In the genomic region with DNA sequence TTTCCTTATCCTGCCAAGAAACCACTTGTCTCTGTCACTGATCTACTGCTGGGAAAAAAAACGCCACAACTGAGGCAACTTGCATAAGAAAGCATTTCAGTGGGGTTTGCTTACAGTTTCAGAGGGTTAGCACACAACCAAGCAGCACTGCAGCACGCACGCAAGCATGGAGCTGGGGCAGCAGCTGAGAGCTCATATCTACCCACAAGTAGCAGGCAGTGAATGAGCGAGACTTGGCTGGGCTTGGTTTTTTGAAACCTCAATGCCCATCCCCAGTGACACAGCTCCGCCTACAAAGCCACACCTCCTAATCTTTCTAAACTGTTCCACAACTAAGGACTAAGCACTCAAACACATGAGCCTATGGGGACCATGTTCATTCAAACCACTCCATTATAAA, we compare ENCODE assay signal across 25 mouse cellular contexts. TPM values are rescaled to one million over a fixed set of nuclear protein-coding genes. Genes with fewer than 3 reads are reported as not detected.
A peak's percentile ranks its signal among the peaks of the same experiment; 100 is the strongest.
DNase-seq lines count a peak whose midpoint lies in the region; ATAC-seq and TF ChIP-seq lines count a peak whose summit lies in the region.
"Had no signal": no experiment of that assay in that cellular context is flagged by ENCODE, and none has a peak within 500 bp of the region (broad histone marks: within the 10 kb centered on the region; RNA-seq: fewer than 3 reads in every experiment).

No protein-coding gene starts in this region.

- H3K27ac ChIP-seq in liver, embryonic 11.5 days (ENCODE audit: low read depth, low read length) = no peak overlapping the region
- H3K27ac ChIP-seq: gastrocnemius, adult 2 months; hindbrain, embryonic 10.5 days; hindbrain, embryonic 13.5 days had no signal

- H3K79me2 ChIP-seq in myocyte (ENCODE audit: control insufficient read depth, insufficient read depth) = peaks cover 17% of the 10 kb centered on the region

- no peak overlapping the region for H3K9ac ChIP-seq in liver, embryonic 11.5 days (ENCODE audit: low read depth, low read length)
- H3K9ac ChIP-seq: forebrain, postnatal 0 days; hindbrain, embryonic 13.5 days had no signal

- DNase-seq in 3T3-L1 (ENCODE audit: low read depth, low spot score) = peak; percentile 17
- DNase-seq in 416B (ENCODE audit: low read depth) = peak; percentile 15
- DNase-seq in liver, embryonic 11.5 days (ENCODE audit: low spot score) = no peak
- no peak for DNase-seq in lung, postnatal 14 days
- DNase-seq: adrenal gland, postnatal 10 days; adrenal gland, postnatal 36 days; B cell, adult 2 months; cerebellum, adult 18-20 months; cerebellum, adult 9-10 months; cerebellum, postnatal 14 days; forebrain, postnatal 0 days; gastrocnemius, adult 2 months; gastrocnemius, postnatal 14 days; heart, adult 18-20 months; heart, postnatal 36 days had no signal

- 0 out of 2 replicates have a peak, but pooled peaks have one; percentile 42 for ATAC-seq in erythroid progenitor cell, adult 5-6 weeks (replicated peaks; ENCODE audit: low FRiP score, poor library complexity, severe bottlenecking)
- no peak for ATAC-seq in liver, embryonic 11.5 days (replicated peaks; ENCODE audit: low FRiP score)
- ATAC-seq: activated CD4-positive, CD25-positive, alpha-beta regulatory T cell, adult 4 months; forebrain, embryonic 14.5 days; forebrain, postnatal 0 days; hindbrain, embryonic 16.5 days; intestine, embryonic 16.5 days had no signal

- H3K4me3 ChIP-seq in myocyte = no peak overlapping the region
- H3K4me3 ChIP-seq in liver, embryonic 11.5 days (ENCODE audit: low read depth, low read length) = no peak overlapping the region
- H3K4me3 ChIP-seq: gastrocnemius, adult 2 months; hindbrain, embryonic 10.5 days; hindbrain, embryonic 13.5 days had no signal

- no peaks in the 10 kb centered on the region for H3K9me3 ChIP-seq in liver, embryonic 11.5 days (ENCODE audit: control insufficient read depth, low read length)
- H3K9me3 ChIP-seq: G1E; hindbrain, embryonic 10.5 days; hindbrain, embryonic 13.5 days had no signal

- H3K4me2 ChIP-seq in myocyte (ENCODE audit: low read depth) = peak overlapping the region; percentile 59
- no peak overlapping the region for H3K4me2 ChIP-seq in liver, embryonic 11.5 days
- H3K4me2 ChIP-seq: hindbrain, embryonic 13.5 days had no signal

- no peaks in the 10 kb centered on the region for H3K27me3 ChIP-seq in myocyte (ENCODE audit: control insufficient read depth, insufficient read depth, insufficient read length)
- no peaks in the 10 kb centered on the region for H3K27me3 ChIP-seq in liver, embryonic 11.5 days (replicated peaks; ENCODE audit: control insufficient read depth, insufficient read depth, low read length)
- H3K27me3 ChIP-seq: CH12.LX; hindbrain, embryonic 13.5 days had no signal

- H3K4me1 ChIP-seq in liver, embryonic 11.5 days (replicated peaks; ENCODE audit: control insufficient read depth, insufficient read depth, low read length) = no peaks in the 10 kb centered on the region
- H3K4me1 ChIP-seq: hindbrain, embryonic 10.5 days; hindbrain, embryonic 13.5 days had no signal

- H3ac ChIP-seq in myocyte (ENCODE audit: control insufficient read depth, insufficient read length) = no peak overlapping the region

- peak; percentile 28 for TF ChIP-seq POLR2A in myocyte (IDR thresholded peaks at IDR 0.05; ENCODE audit: insufficient read length, low read depth)

- WGBS in liver, embryonic 11.5 days = 76% methylated on average over 5 of the region's 5 CpGs

- H3K36me3 ChIP-seq in myocyte (ENCODE audit: control insufficient read depth, insufficient read depth) = peaks cover 16% of the 10 kb centered on the region
- peaks cover 17% of the 10 kb centered on the region for H3K36me3 ChIP-seq in liver, embryonic 11.5 days (ENCODE audit: control insufficient read depth, insufficient read depth, low read length)

TF ChIP-seq in myocyte, 11 proteins besides CTCF, POLR2A, EP300 and RAD21:
- TF ChIP-seq POLR2AphosphoS2 (IDR thresholded peaks at IDR 0.05; ENCODE audit: insufficient read length, low read depth) (no peak), MYOG (IDR thresholded peaks at IDR 0.05; ENCODE audit: control insufficient read depth in 1 of 3, insufficient read depth in 1 of 3, insufficient read length in 2 of 3, low read depth in 2 of 3) (peak in 2 of 3 experiments; percentile 42 to 85), CEBPB (IDR thresholded peaks at IDR 0.05; ENCODE audit: insufficient read depth, poor library complexity, severe bottlenecking) (no peak), MYOD1 (IDR thresholded peaks at IDR 0.05; ENCODE audit: control insufficient read depth in 1 of 3, insufficient read length in 2 of 3, low read depth in 2 of 3) (peak in 2 of 3 experiments; percentile 58 to 64), TCF12 (IDR thresholded peaks at IDR 0.05; ENCODE audit: insufficient read depth, poor library complexity, severe bottlenecking) (no peak)

RNA-seq across cellular contexts. Expression of a gene that starts 16.6 kb away (rescaled TPM):
- total RNA-seq in erythroid progenitor cell, adult 5-6 weeks (2015; ENCODE audit: low replicate concordance) = 46.5 and 49.7 TPM in 2 replicates
- 66.6 and 69.6 TPM in 2 replicates for total RNA-seq in erythroid progenitor cell, adult 5-6 weeks (2017; ENCODE audit: low replicate concordance)
- 123 TPM for polyA plus RNA-seq in myocyte (2012; fragmentation: generic; extraction: Trizol)
- 149 and 150 TPM in 2 replicates for polyA plus RNA-seq in liver, embryonic 11.5 days (2014; fragmentation: Nextera tagmentation; extraction: Ambion mirVana)

Comparison
In these comparisons a context has a peak if more than half of its experiments do, and no peak if none do; other contexts are left out.
1. DNase-seq: peak in 3T3-L1 (single experiment) and 416B (single experiment); none in liver, embryonic 11.5 days (single experiment) and lung, postnatal 14 days (single experiment).